Mouse (Mus musculus) lung, postnatal 0 days (tissue): ENCODE data around the gene Gm48552.

Source experiments
- CTCF ChIP-seq: IDR thresholded peaks from 2 replicates; pipeline ENCODE4 v1.5.1; 2016; ENCODE audit warnings: antibody characterized with exemption, mild to moderate bottlenecking
- EP300 ChIP-seq: IDR thresholded peaks from 2 replicates; pipeline ENCODE4 v1.6.1; 2016; ENCODE audit warnings: antibody characterized with exemption, mild to moderate bottlenecking, control low read depth

DNA sequence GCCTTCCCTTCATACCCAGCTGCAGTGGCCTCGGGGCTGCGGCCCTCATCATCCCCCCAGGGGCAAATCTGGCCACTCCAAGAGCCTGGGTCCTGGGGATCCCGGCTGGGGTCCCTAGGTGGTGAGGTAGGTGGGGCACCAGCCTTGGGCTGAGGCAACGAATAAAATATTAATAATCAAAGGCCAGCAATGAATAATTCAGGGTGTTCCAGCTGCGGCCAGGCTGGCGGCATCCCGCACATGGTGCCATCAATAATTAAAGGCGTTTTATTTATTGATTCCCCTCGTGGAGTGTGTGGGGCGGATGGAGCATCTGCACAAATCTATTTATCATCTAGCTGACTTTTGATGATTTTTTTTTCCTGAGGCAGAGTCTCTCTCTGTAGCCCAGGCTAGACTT lies 14.7 kb downstream of the Gm48552 start:
- no peak for TF ChIP-seq CTCF
- TF ChIP-seq EP300, result no peak
